Mouse (Mus musculus): ENCODE results near the gene Prkd3.

DNA sequence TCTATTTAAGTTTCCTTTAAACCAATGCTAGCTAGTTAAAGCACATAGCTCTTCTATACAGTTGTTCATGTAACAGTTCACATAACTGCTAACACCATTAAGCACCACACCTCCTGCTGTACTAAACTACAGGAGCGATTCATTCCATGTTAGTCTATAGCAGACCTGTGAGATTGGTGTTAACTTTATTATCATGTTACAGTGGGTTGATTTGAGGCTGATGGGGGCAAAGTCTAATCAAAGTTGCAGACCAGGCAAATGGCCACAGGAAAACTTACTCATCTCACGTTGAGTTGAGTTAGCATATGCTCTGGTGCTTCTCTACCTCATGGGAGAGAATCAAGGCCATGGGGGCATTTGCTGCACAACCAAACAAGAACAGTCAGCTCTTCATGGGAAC, 111.2 kb downstream of the Prkd3 start:
- TF ChIP-seq CTCF (IDR thresholded peaks at IDR 0.05; ENCODE audit: low read depth, low read length) (no peak), POLR2AphosphoS5 (IDR thresholded peaks at IDR 0.05; ENCODE audit: insufficient replicate concordance, low read depth, low read length) (no peak), GATA1 (IDR thresholded peaks at IDR 0.05; ENCODE audit: borderline replicate concordance, low read length) (no peak), TAL1 (conservative IDR thresholded peaks at IDR 0.05; ENCODE audit: low read depth, low read length) (no peak), GATA2 (IDR thresholded peaks at IDR 0.05; ENCODE audit: borderline replicate concordance, low read depth, low read length) (no peak)
